Mouse (Mus musculus) common myeloid progenitor, adult 5-6 weeks (primary cell): Measurements from ENCODE around the gene Gm47959. TPM values are rescaled to one million over a fixed set of nuclear protein-coding genes. Genes with fewer than 3 reads are reported as not detected.

ENCODE experiments used
- ATAC-seq: replicated peaks from 2 replicates; pipeline ENCODE4 v1.8.0; 2016; ENCODE audit warnings: low read depth, mild to moderate bottlenecking, moderate TSS enrichment, inconsistent platforms; ENCODE audit not compliant: poor library complexity, severe bottlenecking
- total RNA-seq: library from RNA; stranded (forward); fragments of 200-1000, 187-1606 nt; gene quantifications from 2 replicates; pipeline ENCODE4 v1.2.3, GENCODE M21; 2017

Gene Gm47959
- total RNA-seq, 1 experiment from 2014 or later, result not detected

- no peak for ATAC-seq
These were observed 31.6 kb downstream of the Gm47959 start for GRCm38 (mm10) chr1:83031950-83032349.

- ATAC-seq, result no peak
These were observed 32.2 kb downstream of the Gm47959 start for GRCm38 (mm10) chr1:83032508-83032907.

- no peak for ATAC-seq
These were observed 34.2 kb downstream of the Gm47959 start for GRCm38 (mm10) chr1:83034509-83034908.

- ATAC-seq, result no peak
These were observed 36.7 kb downstream of the Gm47959 start for GRCm38 (mm10) chr1:83036892-83037667.

GRCm38 (mm10) chr1:83038109-83038672, 37.8 kb downstream of the Gm47959 start, which contains the start of gene Slc19a3:
Slc19a3 (minus strand) TSS chr1:83038448.
- peak; percentile 80 for ATAC-seq

DNA sequence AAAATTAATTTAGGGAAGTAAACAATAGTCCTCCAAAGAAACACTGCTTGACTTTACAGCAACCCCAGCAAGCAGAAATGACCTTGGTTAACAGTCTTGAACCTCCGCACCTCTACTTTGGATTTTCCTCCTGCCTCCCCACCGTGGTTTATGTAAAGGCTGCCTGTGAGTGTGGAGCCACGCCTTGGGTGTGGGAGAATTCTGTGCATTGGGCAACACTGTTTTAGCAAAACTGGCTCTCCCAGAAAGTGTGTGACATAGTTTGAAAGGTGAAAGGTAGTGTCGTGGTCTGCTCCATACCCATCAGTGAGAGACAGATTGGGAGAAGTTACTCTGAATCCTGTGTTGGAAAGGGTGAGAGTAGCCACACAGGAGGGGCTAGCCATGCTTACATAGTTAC, 38.7 kb downstream of the Gm47959 start:
- ATAC-seq, result no peak

- ATAC-seq, result no peak
These were observed 42.0 kb downstream of the Gm47959 start, which contains the start of gene Krtap28-10 for GRCm38 (mm10) chr1:83042380-83042779. Krtap28-10 (minus strand) TSS chr1:83042480.

- peak; percentile 80 for ATAC-seq
These were observed 44.6 kb downstream of the Gm47959 start, which contains the start of gene Gm47969 for GRCm38 (mm10) chr1:83044882-83045427. Gm47969 (plus strand) TSS chr1:83044932.

Other genes with a start within 250 kb of the Gm47959 start
- not detected in 2 replicates for gene Tm4sf20, start 232.1 kb upstream of the Gm47959 start, total RNA-seq
- not detected in 2 replicates for gene Gm47791, start 229.3 kb upstream of the Gm47959 start, total RNA-seq
- gene Agfg1, start 161.1 kb upstream of the Gm47959 start, total RNA-seq, result 32.1 and 33.8 TPM in 2 replicates
- not detected in 2 replicates for gene A030005L19Rik, start 87.2 kb upstream of the Gm47959 start, total RNA-seq
- not detected in 2 replicates for gene A030014E15Rik, start 75.6 kb upstream of the Gm47959 start, total RNA-seq
- not detected in 2 replicates for gene Gm6217, start 69.1 kb upstream of the Gm47959 start, total RNA-seq
- not detected in 2 replicates for gene A030003K21Rik, start 57.2 kb upstream of the Gm47959 start, total RNA-seq
- not detected in 2 replicates for gene Gm7544, start 44.5 kb upstream of the Gm47959 start, total RNA-seq
- gene Gm47955, start 40.3 kb upstream of the Gm47959 start, total RNA-seq, result not detected in 2 replicates
- gene Slc19a3, start 37.9 kb downstream of the Gm47959 start, total RNA-seq, result not detected in 2 replicates
- not detected in 2 replicates for gene Krtap28-10, start 41.9 kb downstream of the Gm47959 start, total RNA-seq
- not detected in 2 replicates for gene Gm47969, start 44.4 kb downstream of the Gm47959 start, total RNA-seq
- gene A030005K14Rik, start 58.8 kb downstream of the Gm47959 start, total RNA-seq, result not detected in 2 replicates
- not detected in 2 replicates for gene Krtap28-13, start 60.4 kb downstream of the Gm47959 start, total RNA-seq
- gene Ccl20, start 116.2 kb downstream of the Gm47959 start, total RNA-seq, result not detected in 2 replicates
- not detected in 2 replicates for gene Daw1, start 159.2 kb downstream of the Gm47959 start, total RNA-seq